Mouse (Mus musculus) MEL (cell line): ENCODE results near the gene Dusp1. TPM values are rescaled to one million over a fixed set of nuclear protein-coding genes. Genes with fewer than 3 reads are reported as not detected.
A peak's percentile ranks its signal among the peaks of the same experiment; 100 is the strongest.

Experiments
- DNase-seq: peaks from one replicate; pipeline ENCODE4 v3.0.0; 2011; ENCODE audit warnings: low read depth, low spot score
- H3K27ac ChIP-seq: 2 replicates; pipeline ENCODE4 v1.5.1; 2012; ENCODE audit warnings: low read depth, mild to moderate bottlenecking, control low read depth, low read length, moderate library complexity; ENCODE audit not compliant: control insufficient read depth
- H3K27me3 ChIP-seq, 2 experiments: fragments of 150-350 bp in 1 of 2; sonication (generic) in 1 of 2; 2 replicates each; pipeline ENCODE4 v1.6.1; 2012; ENCODE audit warnings: low read length in 2 of 2, mild to moderate bottlenecking in 2 of 2, improper control_type of control experiment in 1 of 2, moderate library complexity in 1 of 2; ENCODE audit not compliant: insufficient read depth in 2 of 2, control insufficient read depth in 1 of 2
- H3K36me3 ChIP-seq, 2 experiments: 2 replicates each; pipeline ENCODE4 v1.6.1; 2012 to 2014; ENCODE audit warnings: low read length in 2 of 2, improper control_type of control experiment in 1 of 2, inconsistent platforms in 1 of 2, mild to moderate bottlenecking in 1 of 2; ENCODE audit not compliant: insufficient read depth in 2 of 2, control insufficient read depth in 1 of 2
- H3K4me1 ChIP-seq, 2 experiments: fragments of 150-350 bp in 1 of 2; sonication (generic) in 1 of 2; 2 replicates each; pipeline ENCODE4 v1.6.1; 2012; ENCODE audit warnings: low read length in 2 of 2, improper control_type of control experiment in 1 of 2, mild to moderate bottlenecking in 1 of 2; ENCODE audit not compliant: insufficient read depth in 2 of 2, control insufficient read depth in 1 of 2
- H3K4me3 ChIP-seq, 2 experiments: fragments of 150-350 bp in 1 of 2; sonication (generic) in 1 of 2; 2 replicates each; pipeline ENCODE4 v1.5.1; 2012; ENCODE audit warnings: low read depth in 2 of 2, low read length in 2 of 2, mild to moderate bottlenecking in 2 of 2, moderate library complexity in 2 of 2, control low read depth in 1 of 2, improper control_type of control experiment in 1 of 2; ENCODE audit not compliant: control insufficient read depth in 1 of 2, insufficient read depth in 1 of 2
- H3K79me2 ChIP-seq: 2 replicates; pipeline ENCODE4 v1.6.1; 2012; ENCODE audit warnings: mild to moderate bottlenecking, low read length, moderate library complexity; ENCODE audit not compliant: control insufficient read depth, poor library complexity, insufficient read depth
- H3K9ac ChIP-seq: 2 replicates; pipeline ENCODE4 v1.6.1; 2012; ENCODE audit warnings: low read depth, mild to moderate bottlenecking, control low read depth, low read length, moderate library complexity; ENCODE audit not compliant: control insufficient read depth, poor library complexity, severe bottlenecking
- H3K9me3 ChIP-seq: fragments of 150-350 bp; sonication (generic); replicated peaks from 2 replicates; pipeline ENCODE4 v1.6.1; 2012; ENCODE audit warnings: mild to moderate bottlenecking, low read length, improper control_type of control experiment, moderate library complexity; ENCODE audit not compliant: insufficient read depth
- BHLHE40 ChIP-seq: IDR thresholded peaks from 2 replicates; pipeline ENCODE4 v1.6.1; 2012; ENCODE audit warnings: low read depth, mild to moderate bottlenecking, inconsistent platforms, low read length, improper control_type of control experiment, borderline replicate concordance
- CHD1 ChIP-seq: IDR thresholded peaks from 2 replicates; pipeline ENCODE4 v1.6.1; 2012; ENCODE audit warnings: low read depth, mild to moderate bottlenecking, inconsistent platforms, low read length, improper control_type of control experiment
- CHD2 ChIP-seq: IDR thresholded peaks from 2 replicates; pipeline ENCODE4 v1.6.1; 2011; ENCODE audit warnings: low read length, improper control_type of control experiment
- CTCF ChIP-seq, 3 experiments: IDR thresholded peaks in 2 of 3; conservative IDR thresholded peaks in 1 of 3; 2 replicates each; pipeline ENCODE4 v1.5.1; 2011 to 2012; ENCODE audit warnings: low read length in 3 of 3, low read depth in 2 of 3, mild to moderate bottlenecking in 2 of 3, improper control_type of control experiment in 1 of 3, inconsistent platforms in 1 of 3, mixed read lengths in 1 of 3, moderate library complexity in 1 of 3; ENCODE audit not compliant: control insufficient read depth in 1 of 3, insufficient read depth in 1 of 3, poor library complexity in 1 of 3, severe bottlenecking in 1 of 3
- ELF1 ChIP-seq: IDR thresholded peaks from 2 replicates; pipeline ENCODE4 v1.6.1; 2014; ENCODE audit warnings: low read depth, mild to moderate bottlenecking, inconsistent platforms, low read length, improper control_type of control experiment, moderate library complexity
- EP300 ChIP-seq, 2 experiments: IDR thresholded peaks; 2 replicates each; pipeline ENCODE4 v1.6.1; 2011; ENCODE audit warnings: improper control_type of control experiment in 2 of 2, low read length in 2 of 2, low read depth in 1 of 2, mild to moderate bottlenecking in 1 of 2
- ETS1 ChIP-seq: IDR thresholded peaks from 2 replicates; pipeline ENCODE4 v1.6.1; 2012; ENCODE audit warnings: low read depth, mild to moderate bottlenecking, inconsistent platforms, low read length, improper control_type of control experiment, moderate library complexity
- GATA1 ChIP-seq: IDR thresholded peaks from 2 replicates; pipeline ENCODE4 v1.6.1; 2011; ENCODE audit warnings: low read depth, low read length, improper control_type of control experiment
- HCFC1 ChIP-seq: IDR thresholded peaks from 2 replicates; pipeline ENCODE4 v1.6.1; 2012; ENCODE audit warnings: low read depth, mild to moderate bottlenecking, inconsistent platforms, low read length, improper control_type of control experiment, moderate library complexity
- JUND ChIP-seq: IDR thresholded peaks from 2 replicates; pipeline ENCODE4 v1.6.1; 2011; ENCODE audit warnings: low read depth, mild to moderate bottlenecking, improper control_type of control experiment, low read length
- KAT2A ChIP-seq: conservative IDR thresholded peaks from 2 replicates; pipeline ENCODE4 v1.6.1; 2012; ENCODE audit warnings: low read depth, low read length, improper control_type of control experiment, inconsistent platforms
- MAX ChIP-seq: IDR thresholded peaks from 2 replicates; pipeline ENCODE4 v1.6.1; 2011; ENCODE audit warnings: low read length, improper control_type of control experiment
- MAZ ChIP-seq: IDR thresholded peaks from 2 replicates; pipeline ENCODE4 v1.6.1; 2012; ENCODE audit warnings: low read depth, mild to moderate bottlenecking, inconsistent platforms, low read length, improper control_type of control experiment
- MEF2A ChIP-seq: IDR thresholded peaks from 2 replicates; pipeline ENCODE4 v1.6.1; 2014; ENCODE audit warnings: low read depth, mild to moderate bottlenecking, inconsistent platforms, low read length, improper control_type of control experiment; ENCODE audit not compliant: poor library complexity, insufficient replicate concordance, severe bottlenecking; ENCODE audit errors: extremely low read depth
- MYB ChIP-seq: IDR thresholded peaks from 2 replicates; pipeline ENCODE4 v1.6.1; 2011; ENCODE audit warnings: mild to moderate bottlenecking, low read depth, low read length, improper control_type of control experiment
- MYC ChIP-seq: IDR thresholded peaks from 2 replicates; pipeline ENCODE4 v1.6.1; 2011; ENCODE audit warnings: low read depth, mild to moderate bottlenecking, low read length, improper control_type of control experiment, moderate library complexity
- NELFE ChIP-seq: IDR thresholded peaks from 2 replicates; pipeline ENCODE4 v1.6.1; 2011; ENCODE audit warnings: low read depth, low read length, improper control_type of control experiment
- NRF1 ChIP-seq: IDR thresholded peaks from 2 replicates; pipeline ENCODE4 v1.6.1; 2014; ENCODE audit warnings: low read depth, mild to moderate bottlenecking, inconsistent platforms, low read length, improper control_type of control experiment, moderate library complexity; ENCODE audit not compliant: poor library complexity, insufficient read depth, severe bottlenecking
- POLR2AphosphoS5 ChIP-seq: IDR thresholded peaks from 2 replicates; pipeline ENCODE4 v1.6.1; 2012; ENCODE audit warnings: low read depth, borderline replicate concordance, mild to moderate bottlenecking, inconsistent platforms, low read length, moderate library complexity, mixed read lengths
- RAD21 ChIP-seq: IDR thresholded peaks from 2 replicates; pipeline ENCODE4 v1.6.1; 2011; ENCODE audit warnings: mild to moderate bottlenecking, low read depth, low read length, improper control_type of control experiment
- RCOR1 ChIP-seq: IDR thresholded peaks from 2 replicates; pipeline ENCODE4 v1.6.1; 2012; ENCODE audit warnings: low read depth, mild to moderate bottlenecking, inconsistent platforms, low read length, improper control_type of control experiment
- SMC3 ChIP-seq: IDR thresholded peaks from 2 replicates; pipeline ENCODE4 v1.6.1; 2011; ENCODE audit warnings: low read depth, low read length, improper control_type of control experiment
- TAL1 ChIP-seq: IDR thresholded peaks from 2 replicates; pipeline ENCODE4 v1.6.1; 2012; ENCODE audit warnings: mild to moderate bottlenecking, inconsistent platforms, low read length, moderate library complexity, mixed read lengths
- TBP ChIP-seq: IDR thresholded peaks from 2 replicates; pipeline ENCODE4 v1.8.0; 2011; ENCODE audit warnings: low read depth, low read length, improper control_type of control experiment
- USF1 ChIP-seq: IDR thresholded peaks from 2 replicates; pipeline ENCODE4 v1.6.1; 2014; ENCODE audit warnings: low read depth, mild to moderate bottlenecking, inconsistent platforms, low read length, improper control_type of control experiment, moderate library complexity
- ZC3H11A ChIP-seq: IDR thresholded peaks from 2 replicates; pipeline ENCODE4 v1.6.1; 2012; ENCODE audit warnings: low read depth, mild to moderate bottlenecking, inconsistent platforms, low read length, improper control_type of control experiment
- ZMIZ1 ChIP-seq: IDR thresholded peaks from 2 replicates; pipeline ENCODE4 v1.6.1; 2012; ENCODE audit warnings: low read depth, mild to moderate bottlenecking, inconsistent platforms, low read length, improper control_type of control experiment, moderate library complexity
- polyA plus RNA-seq, 2 experiments: library from polyadenylated mRNA; stranded (reverse) in 1 of 2; unstranded in 1 of 2; fragments of >175 nt in 1 of 2; fragments of >200 nt in 1 of 2; gene quantifications; 2 replicates each; pipeline versions ENCODE4 v1.2.1 to v1.2.4; 2012; ENCODE audit warnings: low replicate concordance in 2 of 2, low read depth in 1 of 2; ENCODE audit not compliant: insufficient read length in 2 of 2, insufficient read depth in 1 of 2, missing spikeins in 1 of 2
- total RNA-seq: library from RNA; depleted of rRNA; stranded (reverse); fragments of 300-350 nt; gene quantifications from 2 replicates; pipeline ENCODE4 v1.2.3, GENCODE M21; 2012

Dusp1 gene
- total and polyA plus RNA-seq, 3 experiments, result 0.96 to 5.0 TPM; not detected in 1

GRCm38 (mm10) chr17:26608348-26608747 is 46.4 kb upstream of the Dusp1 start:
- peaks cover 0 to 4% of the 10 kb centered on the region in 2 experiments; a peak in 2 of 4 replicates for H3K36me3 ChIP-seq
- H3K4me1 ChIP-seq, result no peaks in the 10 kb centered on the region; a peak in 1 of 4 replicates
- TF ChIP-seq MYB (no peak), CTCF (IDR thresholded peaks at IDR 0.05 in 2 of 3, conservative IDR thresholded peaks at IDR 0.05 in 1 of 3; ENCODE audit: control insufficient read depth in 1 of 3, insufficient read depth in 1 of 3, low read depth in 2 of 3, low read length in 3 of 3, poor library complexity in 1 of 3, severe bottlenecking in 1 of 3) (no peak), GATA1 (no peak), NELFE (no peak), JUND (no peak), ETS1 (no peak), ZC3H11A (no peak), MYC (no peak), MEF2A (no peak), POLR2AphosphoS5 (no peak), MAX (no peak), USF1 (no peak), BHLHE40 (no peak), ZMIZ1 (no peak)

GRCm38 (mm10) chr17:26606516-26606915 is 44.6 kb upstream of the Dusp1 start:
- no peak for DNase-seq
- no peak for TF ChIP-seq CHD2
- no peak for TF ChIP-seq MEF2A
- Histone ChIP-seq H3K9me3 (no peaks in the 10 kb centered on the region), H3K27me3 (no peaks in the 10 kb centered on the region), H3K36me3 (peaks cover 4% of the 10 kb centered on the region in 2 experiments; a peak in 3 of 4 replicates), H3K27ac (no peak overlapping the region), H3K4me3 (no peak overlapping the region), H3K4me1 (peaks cover 4 to 7% of the 10 kb centered on the region in 2 experiments; a peak in 3 of 4 replicates), H3K79me2 (no peaks in the 10 kb centered on the region), H3K9ac (no peak overlapping the region)

More at GRCm38 (mm10) chr17:26608348-26608747, 46.4 kb upstream of the Dusp1 start:
- no peaks in the 10 kb centered on the region for H3K9me3 ChIP-seq
- no peak overlapping the region for H3K4me3 ChIP-seq
- no peak overlapping the region for H3K27ac ChIP-seq
- no peaks in the 10 kb centered on the region for H3K27me3 ChIP-seq
- no peaks in the 10 kb centered on the region for H3K79me2 ChIP-seq
- H3K9ac ChIP-seq, result no peak overlapping the region
- no peak for DNase-seq

GRCm38 (mm10) chr17:26605636-26606035 is 43.7 kb upstream of the Dusp1 start:
- no peaks in the 10 kb centered on the region for H3K9me3 ChIP-seq
- H3K79me2 ChIP-seq, result no peaks in the 10 kb centered on the region
- H3K27me3 ChIP-seq, result no peaks in the 10 kb centered on the region
- no peak overlapping the region for H3K9ac ChIP-seq
- peaks cover 8 to 16% of the 10 kb centered on the region in 2 experiments; a peak in 3 of 4 replicates for H3K4me1 ChIP-seq
- H3K27ac ChIP-seq, result no peak overlapping the region
- H3K36me3 ChIP-seq, result peaks cover 4 to 10% of the 10 kb centered on the region in 2 experiments; a peak in 3 of 4 replicates
- no peak overlapping the region for H3K4me3 ChIP-seq
- peak; percentile 72 for DNase-seq
- TF ChIP-seq EP300 (IDR thresholded peaks at IDR 0.05; ENCODE audit: low read depth in 1 of 2, low read length in 2 of 2) (peak in 1 of 2 experiments; percentile 38; a peak in 1 of 4 replicates), KAT2A (no peak), ETS1 (peak; percentile 53; the same call in 1 of the 2 replicates), MAZ (no peak), TAL1 (no peak; the same call in 1 of the 2 replicates), TBP (no peak), SMC3 (no peak), ZMIZ1 (no peak), CHD1 (no peak), ELF1 (no peak), RCOR1 (no peak), ZC3H11A (no peak), RAD21 (no peak), GATA1 (0 out of 2 replicates have a peak, but pooled peaks have one; percentile 19), NRF1 (no peak), HCFC1 (no peak), MYC (no peak)
